Mouse (Mus musculus) kidney, embryonic 16.5 days (tissue): Measurements from ENCODE around the gene Ppm1g. TPM values are rescaled to one million over a fixed set of nuclear protein-coding genes. Genes with fewer than 3 reads are reported as not detected.

Experiments
- polyA plus RNA-seq: library from polyadenylated mRNA; unstranded; fragments of >200 nt; fragmentation: Nextera tagmentation; extraction: Ambion mirVana; gene quantifications from 2 replicates; pipeline ENCODE4 v1.2.1, GENCODE M21; 2015

The Ppm1g gene
- polyA plus RNA-seq, 1 experiment from 2014 or later, result 138 TPM

Other genes with a start within 250 kb of the Ppm1g start
- 158 and 163 TPM in 2 replicates for gene Atraid, start 172.4 kb downstream of the Ppm1g start, polyA plus RNA-seq
- gene Slc5a6, start 171.8 kb downstream of the Ppm1g start, polyA plus RNA-seq, result 14.6 and 14.7 TPM in 2 replicates
- 36.0 and 38.7 TPM in 2 replicates for gene Cad, start 165.9 kb downstream of the Ppm1g start, polyA plus RNA-seq
- gene Dnajc5g, start 114.4 kb downstream of the Ppm1g start, polyA plus RNA-seq, result not detected in 2 replicates
- 3.4 and 4.5 TPM in 2 replicates for gene Slc30a3, start 112.5 kb downstream of the Ppm1g start, polyA plus RNA-seq
- 0.19 and 0.28 TPM in 2 replicates for gene Trim54, start 104.0 kb downstream of the Ppm1g start, polyA plus RNA-seq
- gene Ucn, start 81.9 kb downstream of the Ppm1g start, polyA plus RNA-seq, result not detected in 2 replicates
- gene Mpv17, start 66.4 kb downstream of the Ppm1g start, polyA plus RNA-seq, result 79.0 and 79.3 TPM in 2 replicates
- gene Gm29609, start 40.8 kb downstream of the Ppm1g start, polyA plus RNA-seq, result 1.9 and 2.1 TPM in 2 replicates
- 82.8 and 99.0 TPM in 2 replicates for gene Gtf3c2, start 40.5 kb downstream of the Ppm1g start, polyA plus RNA-seq
- 151 and 165 TPM in 2 replicates for gene Snx17, start 27.5 kb downstream of the Ppm1g start, polyA plus RNA-seq
- gene Eif2b4, start 27.3 kb downstream of the Ppm1g start, polyA plus RNA-seq, result 76.1 and 81.5 TPM in 2 replicates
- 9.9 and 10.9 TPM in 2 replicates for gene Zfp513, start 18.4 kb downstream of the Ppm1g start, polyA plus RNA-seq
- gene Nrbp1, start 20.2 kb upstream of the Ppm1g start, polyA plus RNA-seq, result 179 and 182 TPM in 2 replicates
- 0.52 TPM in 1 of 2 replicates, not detected in the other for gene Gm9970, start 20.5 kb upstream of the Ppm1g start, polyA plus RNA-seq
- gene Krtcap3, start 31.0 kb upstream of the Ppm1g start, polyA plus RNA-seq, result 22.9 and 26.8 TPM in 2 replicates
- 39.7 and 40.6 TPM in 2 replicates for gene Ift172, start 70.4 kb upstream of the Ppm1g start, polyA plus RNA-seq
- gene Fndc4, start 75.4 kb upstream of the Ppm1g start, polyA plus RNA-seq, result 42.5 and 46.1 TPM in 2 replicates
- 0.24 and 0.45 TPM in 2 replicates for gene Gckr, start 76.8 kb upstream of the Ppm1g start, polyA plus RNA-seq
- gene Zfp512, start 231.7 kb upstream of the Ppm1g start, polyA plus RNA-seq, result 55.2 and 62.2 TPM in 2 replicates